Mouse (Mus musculus): ENCODE measurements at regions not wholly inside any gene's neighbourhood (a gene's known extent, or its start where the extent isn't known, plus 50 kb on each side); places are given as distances from the start of the nearest gene placed in this dataset.

- no peak overlapping the region for H3K4me3 ChIP-seq (ENCODE audit: insufficient read depth, low read depth, low read length)
- DNase-seq (ENCODE audit: extremely low read depth, low read depth, low spot score) = no peak
- TF ChIP-seq POLR2A (IDR thresholded peaks at IDR 0.05; ENCODE audit: extremely low read depth, insufficient read depth, low read length) (no peak), CTCF (IDR thresholded peaks at IDR 0.05; ENCODE audit: low read depth, low read length) (no peak)
- H3K79me2 ChIP-seq (ENCODE audit: control insufficient read depth, insufficient read depth, low read length) = no peaks in the 10 kb centered on the region
- H3K27ac ChIP-seq (replicated peaks; ENCODE audit: insufficient read depth, low read depth, low read length) = no peak overlapping the region
- H3K4me1 ChIP-seq (ENCODE audit: control insufficient read depth, insufficient read depth, low read length) = no peaks in the 10 kb centered on the region
- H3K27me3 ChIP-seq (ENCODE audit: control insufficient read depth, insufficient read depth, low read length) = no peaks in the 10 kb centered on the region
- no peaks in the 10 kb centered on the region for H3K36me3 ChIP-seq (ENCODE audit: control insufficient read depth, insufficient read depth, low read length)
- WGBS = 78% methylated on average over 4 of the region's 4 CpGs
- no peak overlapping the region for H3K9ac ChIP-seq (ENCODE audit: low read depth, low read length)
Measured at GRCm38 (mm10) chr12:118650483-118651160, 195.5 kb upstream of the Sp8 start.

GRCm38 (mm10) chr12:118649323-118649973 is 196.7 kb upstream of the Sp8 start:
- Histone ChIP-seq H3K27me3 (ENCODE audit: control insufficient read depth, insufficient read depth, low read length) (no peaks in the 10 kb centered on the region), H3K36me3 (ENCODE audit: control insufficient read depth, insufficient read depth, low read length) (no peaks in the 10 kb centered on the region), H3K4me3 (ENCODE audit: insufficient read depth, low read depth, low read length) (no peak overlapping the region), H3K79me2 (ENCODE audit: control insufficient read depth, insufficient read depth, low read length) (no peaks in the 10 kb centered on the region), H3K27ac (replicated peaks; ENCODE audit: insufficient read depth, low read depth, low read length) (no peak overlapping the region), H3K9ac (ENCODE audit: low read depth, low read length) (no peak overlapping the region), H3K4me1 (ENCODE audit: control insufficient read depth, insufficient read depth, low read length) (no peaks in the 10 kb centered on the region)
- 92% methylated on average over 3 of the region's 3 CpGs for WGBS
- no peak for DNase-seq (ENCODE audit: extremely low read depth, low read depth, low spot score)
- TF ChIP-seq CTCF (IDR thresholded peaks at IDR 0.05; ENCODE audit: low read depth, low read length) (no peak), POLR2A (IDR thresholded peaks at IDR 0.05; ENCODE audit: extremely low read depth, insufficient read depth, low read length) (no peak)

DNA sequence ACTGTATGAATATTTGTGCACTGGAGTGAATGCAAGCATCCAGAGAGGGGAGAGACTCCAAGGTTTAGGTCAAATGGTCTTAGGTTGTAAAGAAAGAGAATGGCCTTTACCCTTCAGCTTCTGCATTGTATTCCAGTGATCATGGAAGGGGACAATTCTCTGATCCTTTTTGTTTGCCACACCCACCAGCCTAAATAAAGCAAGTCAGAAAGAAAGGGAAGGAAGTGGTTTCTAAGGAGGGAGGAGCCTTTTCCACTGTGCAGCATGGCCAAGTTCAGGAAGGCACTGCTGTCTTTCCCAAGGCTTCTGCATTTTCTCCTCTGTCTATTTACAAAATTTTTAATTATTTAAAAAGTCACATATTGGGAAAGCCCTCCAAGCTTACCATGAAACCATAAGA is 197.5 kb upstream of the Sp8 start:
- Histone ChIP-seq H3K79me2 (ENCODE audit: control insufficient read depth, insufficient read depth, low read length) (no peaks in the 10 kb centered on the region), H3K9ac (ENCODE audit: low read depth, low read length) (no peak overlapping the region), H3K4me3 (ENCODE audit: insufficient read depth, low read depth, low read length) (no peak overlapping the region), H3K36me3 (ENCODE audit: control insufficient read depth, insufficient read depth, low read length) (no peaks in the 10 kb centered on the region), H3K4me1 (ENCODE audit: control insufficient read depth, insufficient read depth, low read length) (no peaks in the 10 kb centered on the region), H3K27me3 (ENCODE audit: control insufficient read depth, insufficient read depth, low read length) (no peaks in the 10 kb centered on the region), H3K27ac (replicated peaks; ENCODE audit: insufficient read depth, low read depth, low read length) (no peak overlapping the region)
- TF ChIP-seq CTCF (IDR thresholded peaks at IDR 0.05; ENCODE audit: low read depth, low read length) = no peak
- TF ChIP-seq POLR2A (IDR thresholded peaks at IDR 0.05; ENCODE audit: extremely low read depth, insufficient read depth, low read length) = no peak
- DNase-seq (ENCODE audit: extremely low read depth, low read depth, low spot score) = no peak

DNA sequence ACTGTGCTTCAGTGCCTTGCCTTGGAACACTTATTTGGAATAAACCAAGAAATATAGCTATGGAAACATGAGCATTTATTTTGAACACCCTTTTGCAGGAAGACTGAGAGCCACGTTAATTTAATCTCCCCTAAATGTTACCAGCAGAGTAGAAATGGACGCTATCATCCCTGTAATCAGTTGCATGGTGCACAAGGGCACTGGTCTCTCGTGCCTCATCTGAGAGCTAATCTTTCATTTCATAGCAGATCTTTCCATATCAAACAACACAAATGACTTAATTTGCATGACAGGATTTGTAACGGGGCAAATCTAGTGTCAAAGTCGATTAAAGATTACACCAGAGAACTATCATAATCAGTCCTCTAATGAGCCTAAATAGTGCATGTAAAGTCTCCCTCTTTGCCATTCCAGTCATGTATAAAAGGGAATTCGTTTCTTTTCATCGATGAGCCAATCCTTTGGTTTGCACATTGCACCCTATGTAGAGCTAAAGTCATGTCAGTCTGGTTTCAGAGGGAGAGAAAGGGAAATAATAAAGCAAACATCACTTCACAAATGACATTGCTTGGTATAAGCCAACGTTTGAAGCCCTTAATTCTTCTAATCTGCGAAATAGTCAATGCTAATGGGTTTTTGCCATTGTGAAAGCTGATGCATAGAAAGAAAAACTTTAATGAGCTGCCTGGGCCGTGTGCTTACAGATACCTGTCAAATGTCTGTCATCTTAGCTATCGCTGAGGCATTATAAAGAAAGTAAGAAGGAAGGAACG is 198.7 kb upstream of the Sp8 start:
- Histone ChIP-seq H3K4me3 (ENCODE audit: insufficient read depth, low read depth, low read length) (no peak overlapping the region), H3K9ac (ENCODE audit: low read depth, low read length) (no peak overlapping the region), H3K27ac (replicated peaks; ENCODE audit: insufficient read depth, low read depth, low read length) (no peak overlapping the region), H3K27me3 (ENCODE audit: control insufficient read depth, insufficient read depth, low read length) (no peaks in the 10 kb centered on the region), H3K36me3 (ENCODE audit: control insufficient read depth, insufficient read depth, low read length) (no peaks in the 10 kb centered on the region), H3K4me1 (ENCODE audit: control insufficient read depth, insufficient read depth, low read length) (no peaks in the 10 kb centered on the region), H3K79me2 (ENCODE audit: control insufficient read depth, insufficient read depth, low read length) (no peaks in the 10 kb centered on the region)
- no peak for DNase-seq (ENCODE audit: extremely low read depth, low read depth, low spot score)
- no peak for TF ChIP-seq POLR2A (IDR thresholded peaks at IDR 0.05; ENCODE audit: extremely low read depth, insufficient read depth, low read length)
- no peak for TF ChIP-seq CTCF (IDR thresholded peaks at IDR 0.05; ENCODE audit: low read depth, low read length)
- 83% methylated on average over 12 of the region's 12 CpGs for WGBS

GRCm38 (mm10) chr12:118640925-118641324 is 205.2 kb upstream of the Sp8 start:
- Histone ChIP-seq H3K79me2 (ENCODE audit: control insufficient read depth, insufficient read depth, low read length) (no peaks in the 10 kb centered on the region), H3K36me3 (ENCODE audit: control insufficient read depth, insufficient read depth, low read length) (no peaks in the 10 kb centered on the region)
- WGBS = 41% methylated on average over 3 of the region's 3 CpGs

More at GRCm38 (mm10) chr12:118640925-118641324, 205.2 kb upstream of the Sp8 start:
- Histone ChIP-seq H3K4me1 (ENCODE audit: control insufficient read depth, insufficient read depth, low read length) (no peaks in the 10 kb centered on the region), H3K9ac (ENCODE audit: low read depth, low read length) (no peak overlapping the region), H3K27ac (replicated peaks; ENCODE audit: insufficient read depth, low read depth, low read length) (no peak overlapping the region), H3K4me3 (ENCODE audit: insufficient read depth, low read depth, low read length) (no peak overlapping the region), H3K27me3 (ENCODE audit: control insufficient read depth, insufficient read depth, low read length) (0 out of 2 replicates have a peak, but pooled peaks cover 2% of the 10 kb centered on the region)
- no peak for TF ChIP-seq CTCF (IDR thresholded peaks at IDR 0.05; ENCODE audit: low read depth, low read length)
- TF ChIP-seq POLR2A (IDR thresholded peaks at IDR 0.05; ENCODE audit: extremely low read depth, insufficient read depth, low read length) = no peak
- no peak for DNase-seq (ENCODE audit: extremely low read depth, low read depth, low spot score)

Data from liver, adult 2 months (tissue).